Mouse (Mus musculus) lung, postnatal 4 days (tissue): ENCODE data around the gene Gpr84.
A peak's percentile ranks its signal among the peaks of the same experiment; 100 is the strongest.

Experiments
- DNase-seq, 2 experiments: peaks; one replicate each; pipeline ENCODE4 v3.0.0; 2021

The Gpr84 gene

DNA sequence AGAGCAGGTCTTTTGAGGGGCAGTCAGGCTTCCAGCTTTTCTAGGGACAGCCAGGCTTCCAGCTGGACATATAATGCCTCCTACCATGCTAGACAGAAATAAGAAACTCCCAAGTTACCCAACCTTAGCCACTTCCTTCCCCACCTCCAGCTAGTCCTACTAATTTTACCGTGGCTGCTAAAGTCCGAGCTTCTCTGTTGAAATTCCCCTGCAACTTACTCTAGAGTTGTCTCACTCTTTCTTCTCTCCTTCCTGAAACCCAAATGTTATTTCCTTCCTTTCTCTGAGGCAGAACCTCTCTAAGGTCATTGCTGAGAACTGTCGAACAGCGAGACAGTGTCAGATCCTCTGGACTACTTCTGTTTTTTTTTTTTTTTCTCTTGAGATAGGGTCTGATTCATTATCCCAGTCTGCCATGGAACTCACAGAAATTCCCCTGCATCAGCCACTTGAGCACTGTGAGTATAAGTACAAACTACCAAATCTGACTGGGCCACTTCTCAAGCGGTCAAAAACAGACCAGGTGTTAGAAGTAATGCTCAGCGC is at the start of gene Gpr84:
Gene Gpr84 (minus strand): TSS at position 248 of the 546 bp plus-strand sequence.
- DNase-seq = no peak

DNA sequence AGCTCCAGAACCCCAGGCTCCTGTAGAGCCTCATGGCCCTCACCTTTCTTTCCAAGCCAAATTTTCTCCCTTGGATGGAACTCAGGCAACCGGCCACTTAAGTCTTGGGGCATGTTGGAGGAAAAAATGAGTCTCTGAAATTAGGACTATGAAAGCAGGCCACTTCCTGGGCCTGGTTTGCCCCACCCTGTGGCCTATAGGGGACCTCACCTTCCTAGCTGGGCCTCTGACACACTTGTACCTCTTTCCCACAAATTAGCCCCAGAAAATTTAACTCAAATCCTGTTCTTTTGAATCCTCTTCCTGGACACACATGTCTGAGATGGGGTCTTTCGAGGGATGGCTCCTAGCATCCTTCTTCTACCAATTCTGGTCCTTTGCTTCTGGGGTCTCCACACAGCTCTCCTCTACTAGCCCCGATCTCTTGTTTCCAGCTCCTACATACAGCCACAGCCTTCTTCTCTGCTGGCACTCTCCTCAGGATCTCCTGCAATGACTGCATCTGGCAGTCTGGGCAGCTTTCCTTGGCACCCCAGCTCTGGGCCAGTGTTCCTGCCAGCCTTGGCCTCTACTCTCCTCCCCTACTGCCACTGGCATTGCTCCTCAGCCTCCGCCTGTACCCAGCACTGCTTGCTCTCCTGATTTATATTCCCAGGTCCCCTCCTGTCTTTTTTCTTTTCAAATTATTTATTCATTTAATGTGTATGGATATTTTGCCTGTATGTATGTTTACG is 49.6 kb upstream of the Gpr84 start:
- DNase-seq = no peak

DNA sequence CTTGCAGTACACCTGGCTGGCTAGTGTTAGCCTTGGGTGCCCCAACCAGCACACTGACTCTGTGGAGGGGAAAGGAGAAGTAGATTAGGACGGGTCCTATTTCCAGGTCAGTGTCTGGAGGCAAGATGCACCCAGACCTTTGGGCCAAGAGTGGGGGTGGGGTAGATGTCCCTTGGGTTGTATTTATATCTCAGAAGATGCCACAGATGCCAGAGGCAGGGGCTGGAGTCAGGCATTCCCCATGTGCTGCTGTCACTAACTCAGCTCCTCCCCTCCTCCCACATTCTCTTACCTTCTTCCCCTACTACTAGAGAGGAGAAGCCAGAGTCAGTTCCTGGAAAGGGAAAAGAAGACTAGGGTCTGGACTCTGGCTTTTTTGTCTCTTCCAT is 48.7 kb upstream of the Gpr84 start:
- no peak for DNase-seq

DNA sequence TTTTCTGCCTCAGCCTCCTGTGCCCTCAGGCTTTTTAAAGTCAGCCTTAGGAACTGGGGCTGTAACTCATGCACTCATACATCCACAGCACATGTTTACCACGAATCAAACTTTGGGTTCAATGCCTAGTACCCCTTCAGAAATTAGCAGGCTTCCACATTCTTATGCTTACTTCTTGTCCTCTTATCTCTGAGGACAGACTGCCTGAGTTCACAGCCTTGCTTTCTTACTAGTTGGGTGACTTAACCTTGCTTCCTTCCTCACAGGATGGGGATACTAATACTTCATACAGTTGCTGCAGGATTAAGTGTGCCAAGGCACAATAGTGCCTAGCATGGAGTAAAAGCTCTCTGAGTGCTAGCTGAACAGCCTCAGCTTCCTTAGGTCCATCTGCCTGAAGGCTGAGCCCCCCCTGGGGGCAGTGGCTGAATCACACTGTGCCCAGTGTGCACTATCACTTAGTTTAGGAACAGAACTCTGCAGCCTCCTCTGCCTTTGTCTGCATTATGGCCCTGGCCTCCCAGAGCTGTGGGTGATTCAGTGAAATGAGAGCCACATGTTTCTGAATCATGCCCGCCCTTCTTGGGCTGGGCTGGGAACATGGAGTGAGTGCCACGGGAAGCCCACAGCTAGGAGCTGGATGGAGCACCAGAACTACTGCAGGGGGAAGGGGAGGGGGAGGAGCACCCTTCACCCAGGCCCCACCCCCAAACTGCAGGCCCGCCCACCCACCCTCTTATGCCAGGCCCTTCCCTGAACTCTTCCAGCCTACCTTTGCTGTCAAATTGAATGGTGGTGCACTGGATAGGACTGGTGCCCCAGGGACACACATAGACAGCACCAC is 48.1 kb upstream of the Gpr84 start:
- peak in 1 of 2 experiments; percentile 31 for DNase-seq

DNA sequence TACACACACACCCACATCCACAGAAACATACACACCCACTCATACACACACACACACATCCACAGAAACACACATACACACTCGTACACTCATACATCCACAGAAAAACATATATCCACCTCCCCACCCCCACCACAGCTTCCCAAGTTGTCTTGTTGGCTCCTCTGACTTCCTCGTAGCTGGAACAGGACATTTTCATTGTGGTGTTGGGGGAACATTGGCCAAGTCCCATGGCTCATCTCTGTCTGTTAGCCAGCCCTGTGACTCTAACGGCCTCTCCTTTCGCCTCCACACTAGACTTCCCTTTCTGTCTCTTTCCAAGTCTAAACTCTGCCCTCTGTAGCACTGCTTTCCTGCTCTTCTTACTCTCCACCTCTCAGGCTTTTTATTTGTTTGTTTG is 47.4 kb upstream of the Gpr84 start:
- no peak for DNase-seq

DNA sequence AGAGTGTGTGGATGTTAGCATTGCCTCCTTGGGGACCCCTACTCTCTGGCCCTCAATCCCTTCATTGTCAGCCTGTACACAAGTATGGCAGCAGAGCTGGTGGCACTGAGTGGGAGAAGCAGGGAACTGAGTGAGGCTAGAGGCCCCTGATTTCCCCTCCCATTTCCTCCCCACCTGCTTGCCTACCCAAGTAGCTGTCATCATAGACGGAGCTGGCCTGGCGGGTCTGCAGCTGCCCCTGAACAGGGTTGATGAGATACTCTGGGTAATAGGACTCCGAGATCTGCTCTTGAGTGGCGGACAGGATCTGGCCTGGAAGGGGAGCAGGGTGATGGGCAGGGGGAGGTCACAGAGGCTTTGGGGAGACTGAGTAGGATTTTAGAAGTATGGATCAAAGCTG is 45.7 kb upstream of the Gpr84 start:
- no peak for DNase-seq

DNA sequence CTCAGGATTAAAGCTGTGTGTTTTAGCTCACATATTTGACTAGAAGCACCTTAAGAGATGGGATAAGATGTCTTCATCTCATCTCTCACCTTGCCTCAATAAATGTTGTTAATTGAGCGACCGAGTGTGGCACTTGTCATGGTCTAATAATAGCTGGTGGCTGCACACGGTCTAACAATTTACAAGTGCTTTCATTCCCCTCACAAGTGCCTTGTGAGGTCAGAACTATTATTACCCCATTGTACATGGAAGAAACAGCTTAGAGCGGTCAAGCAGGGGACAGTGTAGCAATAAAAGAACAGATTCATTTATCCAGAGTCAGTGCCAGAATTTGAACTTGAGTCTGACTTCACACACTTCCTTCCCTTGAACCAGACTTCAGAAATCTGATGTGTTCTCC is 45.0 kb upstream of the Gpr84 start:
- DNase-seq = no peak

DNA sequence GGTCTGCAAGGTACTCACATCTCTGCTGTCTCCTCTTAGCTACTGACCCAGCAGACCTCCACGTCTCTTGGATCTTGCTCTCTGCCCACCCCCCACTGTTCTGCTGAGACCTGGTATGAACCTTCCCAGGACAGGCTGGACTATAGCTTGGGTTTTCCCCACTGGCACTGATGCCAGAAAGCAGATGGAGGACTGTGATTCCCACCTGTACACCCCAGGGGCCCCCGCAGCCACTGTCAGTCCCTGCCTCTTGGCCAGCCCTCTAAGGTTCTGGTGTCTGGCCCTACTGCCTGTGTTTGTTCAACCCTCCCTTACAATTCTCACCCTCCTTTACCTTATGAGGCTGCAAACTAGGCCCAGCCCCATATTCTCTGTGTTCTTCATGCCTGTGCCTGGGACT is 44.3 kb upstream of the Gpr84 start:
- DNase-seq = no peak

DNA sequence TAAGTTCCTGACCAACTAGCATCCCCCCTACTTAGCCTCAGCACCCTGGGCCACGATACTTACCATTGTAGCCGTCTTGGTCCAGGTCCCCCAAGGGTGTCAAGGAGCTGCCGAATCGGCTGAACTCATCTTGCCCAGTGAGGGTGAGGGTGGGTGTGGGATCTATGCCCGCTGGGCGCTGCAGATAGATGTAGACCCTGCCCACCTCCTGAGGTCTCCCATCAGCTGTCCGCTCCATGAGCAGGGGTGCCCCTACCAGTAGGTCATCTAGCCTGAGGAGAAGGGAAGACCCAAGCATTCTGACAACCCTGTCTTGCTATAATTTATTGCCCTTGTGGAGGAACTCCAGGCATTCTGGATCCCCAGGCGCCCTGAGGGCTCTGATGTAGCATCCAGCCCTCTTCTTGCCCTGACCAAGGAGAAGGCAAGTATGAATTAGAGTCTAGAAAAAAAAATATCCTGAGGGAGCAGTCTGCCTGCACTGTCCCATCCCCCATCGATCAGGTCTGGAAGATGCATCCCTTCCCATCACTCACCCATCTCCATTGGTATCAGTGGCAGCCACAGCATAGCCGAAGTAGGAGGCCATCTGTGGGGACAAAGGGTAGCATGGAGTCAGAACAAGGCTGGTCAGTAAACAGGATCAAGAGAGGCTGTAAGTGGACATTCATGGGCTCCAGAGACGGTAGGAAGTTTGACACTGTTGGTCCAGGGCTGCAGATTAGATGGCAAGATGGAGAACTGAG is 43.3 kb upstream of the Gpr84 start:
- no peak for DNase-seq

DNA sequence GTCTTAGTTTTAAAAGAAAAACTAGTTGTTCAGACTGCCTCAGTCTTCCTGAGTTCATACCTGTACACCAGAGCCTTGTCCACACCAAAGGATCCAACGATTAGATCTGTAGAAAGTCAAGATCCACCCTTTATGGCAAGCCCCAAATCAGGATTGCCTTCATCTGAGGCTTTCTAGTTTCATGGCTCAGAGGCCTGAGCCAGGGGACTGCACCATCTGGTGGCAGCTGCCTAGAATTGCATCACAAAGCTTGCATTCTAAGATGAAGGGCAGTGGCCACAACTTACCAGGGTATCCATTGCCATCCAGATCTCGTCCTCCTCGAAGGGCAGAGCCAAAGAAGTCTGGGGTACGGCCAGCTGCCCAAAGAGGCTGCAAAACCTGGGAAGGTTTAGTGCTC is 42.4 kb upstream of the Gpr84 start:
- peak; percentile 51 to 70 for DNase-seq

DNA sequence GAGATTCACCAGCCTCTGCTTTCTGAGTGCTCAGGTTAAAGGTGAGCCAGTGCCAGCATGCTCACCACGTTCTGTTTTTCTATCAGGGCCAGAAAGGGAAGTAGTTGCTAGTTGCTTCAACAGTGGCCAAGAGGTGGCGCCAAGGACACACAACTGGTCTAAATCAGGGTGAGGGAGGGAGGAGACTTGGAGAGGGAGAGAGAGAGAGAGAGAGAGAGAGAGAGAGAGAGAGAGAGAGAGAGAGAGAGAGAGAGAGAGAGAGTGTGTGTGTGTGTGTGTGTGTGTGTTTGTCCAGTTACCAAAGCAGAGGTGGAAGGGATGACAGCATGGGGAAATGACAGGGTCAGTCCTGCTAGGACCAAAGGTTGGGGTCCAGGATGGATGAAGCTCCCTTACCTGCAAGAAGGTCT is 36.9 kb upstream of the Gpr84 start:
- DNase-seq = peak; percentile 65 to 77

DNA sequence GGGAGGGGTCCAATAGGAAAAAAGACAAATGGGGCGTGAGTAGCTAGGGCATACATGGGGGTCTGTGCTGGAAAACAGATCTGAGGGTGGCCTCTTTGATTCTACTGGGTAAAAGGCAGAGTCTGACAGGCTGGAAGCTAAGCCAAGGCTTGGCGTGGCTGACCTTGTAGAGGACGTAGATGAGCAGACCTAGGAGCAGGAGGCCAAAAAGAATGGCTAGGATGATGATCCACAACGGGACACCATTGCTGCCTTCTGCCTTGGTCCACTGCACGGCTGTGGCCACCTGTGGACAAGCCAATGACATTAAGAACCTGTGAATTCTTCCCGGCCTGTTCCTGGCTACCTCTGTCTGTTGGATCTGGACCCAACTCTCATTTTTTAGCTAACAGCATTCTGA is 35.4 kb upstream of the Gpr84 start:
- no peak for DNase-seq

DNA sequence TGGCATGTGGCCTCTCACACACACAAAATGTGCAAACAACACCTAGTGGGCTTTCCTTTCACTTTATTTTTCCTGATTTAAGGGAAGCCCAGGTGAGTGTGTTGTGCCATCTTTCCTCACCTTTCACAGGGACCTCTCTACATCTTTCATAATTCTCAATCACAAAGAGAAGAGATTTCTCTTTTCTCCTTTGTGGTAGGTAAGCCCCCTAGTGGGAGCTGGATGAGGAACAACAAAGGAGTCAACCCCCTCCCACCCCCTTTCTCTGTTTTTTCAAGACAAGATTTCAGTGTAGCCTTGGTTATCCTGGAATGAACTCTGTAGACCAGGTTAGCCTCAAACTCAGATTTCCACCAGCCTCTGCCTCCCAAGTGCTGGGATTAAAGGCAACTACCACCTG is 33.1 kb upstream of the Gpr84 start:
- no peak for DNase-seq

DNA sequence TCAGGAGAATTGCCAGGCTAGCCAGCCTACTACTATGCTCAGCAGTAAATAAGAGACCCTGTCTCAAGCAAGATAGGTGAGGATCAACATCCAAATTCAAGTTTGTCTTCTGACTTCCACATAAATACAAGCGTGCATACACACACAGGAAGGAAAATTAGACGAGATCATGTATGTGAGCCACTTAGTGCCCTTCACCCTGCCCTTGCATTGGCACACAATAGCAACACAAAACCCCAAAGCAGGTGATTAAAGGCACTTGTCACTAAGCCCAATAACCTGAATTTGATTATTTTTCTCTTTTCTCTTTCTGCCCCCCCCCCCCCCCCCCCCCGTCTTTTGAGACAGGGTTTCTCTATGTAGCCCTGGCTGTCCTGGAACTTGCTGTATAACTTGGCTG is 32.6 kb upstream of the Gpr84 start:
- DNase-seq = no peak

DNA sequence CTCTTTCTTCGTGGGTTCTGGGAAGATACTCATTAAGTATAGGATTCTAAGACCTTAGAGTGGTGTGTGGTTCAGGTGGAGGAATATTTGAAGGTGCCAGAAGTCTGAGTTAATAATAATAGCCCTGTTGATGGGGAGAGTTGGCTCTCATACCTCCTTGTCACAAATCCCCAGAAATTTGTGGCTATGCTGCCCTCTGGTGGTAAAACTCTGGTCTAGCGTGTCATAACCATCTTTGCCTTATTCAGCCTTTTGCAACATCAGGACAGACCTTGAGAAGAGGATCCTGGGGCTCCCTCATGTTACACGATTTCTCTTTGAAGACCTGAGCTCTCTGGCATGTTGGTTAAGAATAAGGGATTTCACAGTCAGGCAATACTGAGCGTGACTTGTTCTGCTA is 32.0 kb upstream of the Gpr84 start:
- peak in 1 of 2 experiments; percentile 82 for DNase-seq

DNA sequence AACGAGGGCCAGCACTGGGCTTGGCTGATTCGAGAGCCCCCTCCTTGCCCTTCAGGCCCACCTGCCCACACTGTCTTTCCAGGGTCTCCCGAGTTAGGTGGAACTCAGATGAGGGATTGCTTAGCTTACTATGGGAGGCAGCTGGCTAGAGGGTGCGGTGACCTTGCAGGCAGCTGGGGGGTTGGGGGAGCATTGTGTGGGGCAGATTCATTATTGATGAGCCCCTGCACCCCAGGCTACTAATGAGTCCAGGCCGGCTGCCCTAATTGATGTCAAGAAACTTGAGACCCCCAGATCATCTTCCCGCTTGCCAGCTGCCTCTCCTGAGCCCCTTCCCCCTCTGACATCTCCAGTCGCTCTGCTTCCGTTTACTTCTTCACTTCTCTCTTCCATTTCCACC is 31.1 kb upstream of the Gpr84 start:
- DNase-seq = no peak

DNA sequence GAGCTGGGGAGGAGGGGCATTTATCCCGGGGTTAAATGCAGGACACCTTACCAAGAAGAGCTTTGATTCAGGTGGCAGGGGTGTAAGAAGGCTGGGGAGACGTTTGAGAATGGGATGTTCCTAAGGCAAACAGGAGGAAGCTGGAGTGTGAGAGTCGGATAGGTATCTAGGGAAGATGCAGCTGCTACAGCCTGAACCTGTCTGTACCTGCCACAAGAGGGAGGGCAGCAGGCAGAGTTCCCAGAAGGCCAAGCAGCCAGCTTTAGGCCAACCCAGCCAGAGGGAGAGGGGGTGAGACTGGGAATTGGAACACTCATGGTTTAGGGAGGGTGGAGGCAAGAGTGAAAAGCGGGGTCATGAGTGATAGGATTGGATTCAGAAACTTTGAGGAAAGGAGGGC is 30.4 kb upstream of the Gpr84 start:
- no peak for DNase-seq

DNA sequence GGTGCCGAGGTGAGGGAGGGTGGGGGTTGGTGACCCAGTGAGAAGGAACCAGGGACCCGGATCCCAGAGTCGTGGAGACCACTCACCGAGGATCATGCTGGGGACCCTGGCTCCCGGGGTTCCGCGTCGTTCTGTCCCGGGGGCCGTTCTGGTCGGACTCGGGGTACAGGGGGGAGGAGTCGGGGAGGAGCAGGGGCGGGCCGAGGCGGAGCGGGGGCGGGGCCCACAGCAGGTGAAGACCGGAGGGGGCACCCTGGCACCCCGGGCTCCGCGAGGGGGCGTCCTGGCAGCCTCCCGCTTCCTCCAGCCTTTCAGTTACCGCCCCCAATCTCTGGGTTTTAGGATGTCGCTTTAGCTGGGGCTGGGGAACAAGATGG is 29.5 kb upstream of the Gpr84 start, which contains the start of gene Zfp385a:
Gene Zfp385a (minus strand): TSS at position 133 of the 377 bp plus-strand sequence.
- peak; percentile 50 to 54 for DNase-seq

DNA sequence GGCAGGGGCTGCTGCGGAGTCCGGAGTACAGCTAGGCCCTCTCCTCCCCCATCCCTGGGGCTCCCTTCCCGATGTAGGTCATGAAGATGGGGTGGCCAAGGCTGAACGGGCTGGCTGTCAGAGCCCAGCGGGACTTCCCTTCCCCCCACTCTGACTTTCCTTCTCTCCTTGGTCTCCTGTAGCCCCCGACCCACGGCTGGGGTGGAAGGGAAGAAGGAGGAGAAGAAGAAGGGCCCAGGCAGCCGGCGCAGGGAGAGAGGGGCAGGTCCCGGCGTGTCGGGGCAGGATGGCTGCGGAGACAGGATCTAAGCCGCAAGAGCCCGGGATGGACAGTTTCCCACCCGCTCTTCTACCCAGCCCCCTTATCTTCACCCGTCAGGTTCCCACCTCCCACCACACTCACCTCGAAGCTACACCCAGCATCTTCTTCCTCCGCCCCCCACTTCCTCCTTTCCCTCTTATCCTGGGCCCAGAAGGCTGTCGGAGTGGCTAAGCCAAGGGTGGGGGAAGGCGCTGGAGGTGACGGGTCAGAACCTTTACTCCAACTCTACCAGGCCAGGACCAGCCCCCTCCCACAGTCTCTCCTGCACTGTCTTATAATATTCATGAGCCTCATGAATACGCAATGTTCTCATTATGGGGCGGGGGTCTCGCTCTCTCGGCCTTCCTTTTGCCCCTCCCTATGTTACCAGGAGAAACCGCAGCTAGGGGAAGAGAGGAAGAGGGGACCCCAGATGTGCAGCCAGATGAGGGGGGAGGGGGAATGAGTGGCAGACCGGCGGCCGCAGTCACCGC is 29.0 kb upstream of the Gpr84 start:
- DNase-seq = no peak

DNA sequence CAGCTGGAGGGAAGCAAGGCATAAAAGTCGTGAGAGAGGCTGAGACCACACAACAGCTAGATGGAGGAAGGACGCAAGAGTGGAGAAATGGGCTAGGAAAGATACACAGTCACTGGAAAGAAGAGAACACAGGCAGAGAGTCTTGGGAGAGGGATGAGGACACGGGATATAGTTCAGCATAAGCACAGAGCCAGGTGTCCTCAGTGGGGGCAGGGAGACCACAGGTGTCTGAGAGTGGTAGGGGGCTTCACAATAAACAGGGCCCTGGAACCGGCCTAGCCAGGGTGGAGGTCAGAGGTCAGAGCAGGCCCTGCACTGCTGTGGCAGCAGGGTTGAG is 28.4 kb upstream of the Gpr84 start:
- no peak for DNase-seq

DNA sequence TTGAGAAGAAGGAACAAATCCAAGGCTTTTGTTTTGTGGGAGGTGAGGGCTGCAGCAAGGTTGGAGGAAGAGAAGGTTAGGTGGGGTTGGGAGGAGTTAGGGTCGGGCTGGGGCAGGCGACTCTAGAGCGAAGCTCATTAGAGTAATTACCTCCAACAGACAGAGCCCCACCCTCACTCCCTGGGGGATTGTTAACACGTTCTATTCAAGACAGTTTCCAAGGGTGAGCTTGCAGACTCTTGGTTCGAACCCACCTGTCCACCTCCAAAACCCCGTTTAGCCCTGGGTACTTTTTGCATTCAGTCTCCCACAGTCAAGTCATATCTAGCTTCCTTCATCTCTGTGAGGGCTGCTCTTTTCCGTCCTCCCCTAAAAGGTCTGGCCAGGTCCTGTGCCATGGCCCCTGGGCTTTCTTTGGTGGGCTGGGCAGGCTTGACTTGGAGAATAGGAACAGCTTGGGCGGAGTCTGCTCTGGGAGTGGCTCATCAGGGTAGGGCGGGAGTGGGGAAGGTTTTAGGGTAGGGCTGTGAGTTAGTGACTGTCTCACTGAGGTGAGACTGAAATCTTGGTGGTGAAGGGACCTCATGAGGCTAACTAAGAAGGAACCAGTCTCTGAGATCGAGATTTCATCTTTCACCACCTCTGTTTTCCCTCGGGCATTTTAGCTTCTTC is 26.7 kb upstream of the Gpr84 start:
- no peak for DNase-seq
